Mouse (Mus musculus): Measurements from ENCODE around the gene Dlst.

- TF ChIP-seq EP300 (IDR thresholded peaks at IDR 0.05) (no peak; the same call in 1 of the 2 replicates), CTCF (IDR thresholded peaks at IDR 0.05) (no peak)
Measured at GRCm38 (mm10) chr12:85110698-85111592, at the start of gene Dlst, which contains the start of gene Prox2.

Measured in lung, postnatal 0 days (tissue).